Mouse (Mus musculus): Measurements from ENCODE around the gene Polrmt.

GRCm38 (mm10) chr10:79779784-79780663, 33.6 kb upstream of the Polrmt start:
- peak; percentile 49 for TF ChIP-seq CTCF (conservative IDR thresholded peaks at IDR 0.05; ENCODE audit: low read length)
- no peak for TF ChIP-seq POU5F1 (IDR thresholded peaks at IDR 0.05; ENCODE audit: borderline replicate concordance, low read length)
- TF ChIP-seq NANOG (IDR thresholded peaks at IDR 0.05; ENCODE audit: borderline replicate concordance, low read length) = no peak

Data from E14TG2a.4 (cell line).